Mouse (Mus musculus) testis, postnatal 10 days (tissue): ENCODE measurements around the gene Dnm1.
A peak's percentile ranks its signal among the peaks of the same experiment; 100 is the strongest.

Experiments
- DNase-seq: peaks from one replicate; pipeline ENCODE4 v3.0.0; 2021; ENCODE audit warnings: low spot score

The Dnm1 gene

GRCm38 (mm10) chr2:32275823-32276222 lies 77.3 kb downstream of the Dnm1 start:
- DNase-seq: no peak

DNA sequence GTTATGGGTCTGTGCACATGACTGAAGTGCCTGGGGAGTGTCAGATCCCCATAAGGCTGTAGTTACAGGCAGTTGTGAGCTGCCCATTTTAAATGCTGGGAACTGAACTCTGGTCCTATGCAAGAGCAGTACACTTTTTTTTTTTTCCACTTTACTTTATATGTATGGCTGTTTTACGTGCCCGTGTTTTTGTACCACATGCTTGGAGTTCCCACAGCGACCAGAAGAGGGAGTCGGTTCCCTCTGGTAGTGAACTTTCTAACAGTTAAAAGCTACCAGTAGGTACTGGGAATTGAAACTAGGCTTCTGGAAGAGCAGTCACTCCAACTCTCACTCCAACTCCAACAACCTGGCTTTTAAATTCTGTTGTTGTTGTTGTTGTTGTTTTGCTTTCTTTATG lies 92.5 kb downstream of the Dnm1 start:
- peak; percentile 68 for DNase-seq

DNA sequence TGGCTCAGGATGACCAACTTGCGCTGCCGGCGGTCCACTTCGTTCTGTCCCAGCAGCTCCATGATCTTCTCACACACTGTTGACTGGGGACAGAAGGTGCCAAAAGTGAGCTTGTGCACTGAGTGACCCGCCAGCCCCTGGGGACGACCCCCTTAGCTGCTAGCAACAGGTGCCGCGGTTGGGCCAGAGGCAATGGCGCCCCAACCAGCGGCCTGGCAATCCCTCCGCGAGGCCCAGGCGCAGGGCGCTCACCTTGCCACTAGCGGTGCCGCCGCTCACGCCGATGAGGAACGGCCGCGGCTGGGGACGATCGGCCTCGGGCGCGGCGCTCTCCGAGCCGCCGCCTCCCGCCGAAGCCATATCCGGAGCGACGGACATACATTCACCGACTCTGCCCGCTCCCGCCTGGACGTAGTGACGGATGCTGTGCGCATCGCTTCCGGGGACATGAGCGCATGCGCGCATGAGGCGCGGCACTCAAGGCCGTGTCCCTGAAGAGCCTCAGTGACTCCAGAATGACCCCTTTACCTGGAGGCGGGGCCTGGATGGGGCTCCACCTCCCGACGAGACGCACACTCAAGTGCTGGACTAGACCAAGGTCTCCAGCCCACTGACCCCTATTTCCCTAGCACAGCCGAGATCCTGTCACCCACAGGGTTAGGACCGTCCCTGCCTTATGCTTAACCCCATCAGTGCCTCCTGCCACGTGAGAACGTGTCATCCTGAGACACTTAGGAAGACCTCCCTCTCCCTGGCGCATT lies 93.3 kb downstream of the Dnm1 start, which contains the start of gene Uck1:
Uck1 (minus strand) TSS at position 503 of the 761 bp plus-strand sequence.
- DNase-seq: peak; percentile 91

- DNase-seq: no peak
Observed at GRCm38 (mm10) chr2:32258887-32259533, 94.1 kb downstream of the Dnm1 start.
